Comparison of ENCODE assay signal across 28 mouse cellular contexts in genomic region chr6:118315881-118316280, GRCm38 (mm10).
"Had no signal": no experiment of that assay in that cellular context is flagged by ENCODE, and none has a peak within 500 bp of the region (broad histone marks: within the 10 kb centered on the region; RNA-seq: fewer than 3 reads in every experiment).

No protein-coding gene starts in this region.

- H3K9me3 ChIP-seq: embryonic facial prominence, embryonic 10.5 days; embryonic facial prominence, embryonic 12.5 days; embryonic facial prominence, embryonic 13.5 days; embryonic facial prominence, embryonic 15.5 days; forebrain, embryonic 10.5 days; forebrain, embryonic 12.5 days; forebrain, embryonic 13.5 days; forebrain, embryonic 15.5 days had no signal

- H3K4me1 ChIP-seq: forebrain, embryonic 13.5 days; forebrain, embryonic 15.5 days had no signal

- H3K4me2 ChIP-seq: embryonic facial prominence, embryonic 12.5 days; embryonic facial prominence, embryonic 13.5 days; embryonic facial prominence, embryonic 15.5 days; forebrain, embryonic 12.5 days; forebrain, embryonic 13.5 days; forebrain, embryonic 15.5 days had no signal

- H3K27ac ChIP-seq: embryonic facial prominence, embryonic 12.5 days; embryonic facial prominence, embryonic 13.5 days; embryonic facial prominence, embryonic 15.5 days; forebrain, embryonic 10.5 days; forebrain, embryonic 12.5 days; forebrain, embryonic 13.5 days; forebrain, embryonic 15.5 days; gastrocnemius, adult 2 months; heart, adult 2 months had no signal

- H3K36me3 ChIP-seq: embryonic facial prominence, embryonic 10.5 days; embryonic facial prominence, embryonic 12.5 days; embryonic facial prominence, embryonic 13.5 days; embryonic facial prominence, embryonic 15.5 days; forebrain, embryonic 10.5 days; forebrain, embryonic 12.5 days; forebrain, embryonic 15.5 days had no signal

- DNase-seq: cerebellum, adult 2 months; cerebellum, adult 8-10 months; cerebellum, adult 9-10 months; cerebellum, adult 9-11 months; cerebellum, postnatal 10 days; cerebellum, postnatal 14 days; cerebellum, postnatal 25 days; cerebellum, postnatal 36 days; embryo, embryonic 11 days; forebrain, postnatal 0 days; gastrocnemius, adult 2 months; gastrocnemius, postnatal 10 days; gastrocnemius, postnatal 14 days; gastrocnemius, postnatal 25 days; gastrocnemius, postnatal 36 days; heart, adult 18-20 months; heart, adult 2 months had no signal

- ATAC-seq: forebrain, embryonic 13.5 days; forebrain, embryonic 14.5 days; forebrain, embryonic 15.5 days; forebrain, embryonic 16.5 days; forebrain, postnatal 0 days had no signal

- H3K9ac ChIP-seq: embryonic facial prominence, embryonic 12.5 days; embryonic facial prominence, embryonic 13.5 days; embryonic facial prominence, embryonic 15.5 days; forebrain, embryonic 12.5 days; forebrain, embryonic 13.5 days; forebrain, embryonic 15.5 days; forebrain, postnatal 0 days had no signal

- H3K4me3 ChIP-seq: embryonic facial prominence, embryonic 10.5 days; embryonic facial prominence, embryonic 12.5 days; embryonic facial prominence, embryonic 13.5 days; embryonic facial prominence, embryonic 15.5 days; erythroblast, embryonic 14.5 days; forebrain, embryonic 10.5 days; forebrain, embryonic 12.5 days; forebrain, embryonic 13.5 days; forebrain, embryonic 15.5 days; gastrocnemius, adult 2 months; heart, adult 2 months had no signal

- H3K27me3 ChIP-seq: embryonic facial prominence, embryonic 12.5 days; embryonic facial prominence, embryonic 13.5 days; embryonic facial prominence, embryonic 15.5 days; forebrain, embryonic 12.5 days; forebrain, embryonic 13.5 days; forebrain, embryonic 15.5 days had no signal
